Mouse (Mus musculus): ENCODE measurements around the gene Olfr1243.
"Not testable (repeated sequence)": the region's sequence is repeated elsewhere in the genome, so short reads cannot be mapped to it uniquely, and the experiment has no call there.

Olfr1243 gene

GRCm38 (mm10) chr2:89531387-89531786 lies at the start of gene Olfr1243:
Gene Olfr1243, minus strand, starts transcription at chr2:89531487.
- no peak for DNase-seq (ENCODE audit: low read depth, low spot score)

- DNase-seq (ENCODE audit: low read depth, low spot score), result no peak
These were observed 47.1 kb upstream of the Olfr1243 start, which contains the start of gene Olfr1245 for GRCm38 (mm10) chr2:89578347-89578746. Gene Olfr1245, minus strand, starts transcription at chr2:89578447.

GRCm38 (mm10) chr2:89562706-89563105 lies 31.4 kb upstream of the Olfr1243 start:
- DNase-seq (ENCODE audit: low read depth, low spot score), result not testable (repeated sequence)

- no peak for DNase-seq (ENCODE audit: low read depth, low spot score)
These were observed 13.2 kb upstream of the Olfr1243 start for GRCm38 (mm10) chr2:89544516-89544915.

GRCm38 (mm10) chr2:89539923-89540322 lies 8.6 kb upstream of the Olfr1243 start:
- DNase-seq (ENCODE audit: low read depth, low spot score), result no peak

- DNase-seq (ENCODE audit: low read depth, low spot score), result no peak
These were observed 33.1 kb downstream of the Olfr1243 start, which contains the start of gene Olfr1242 for GRCm38 (mm10) chr2:89498235-89498634. Gene Olfr1242, minus strand, starts transcription at chr2:89498335.

GRCm38 (mm10) chr2:89487026-89487425 lies 44.3 kb downstream of the Olfr1243 start, which contains the start of gene Olfr1241:
Gene Olfr1241, minus strand, starts transcription at chr2:89487126.
- no peak for DNase-seq (ENCODE audit: low read depth, low spot score)
